Mouse (Mus musculus) liver, embryonic 14.5 days (tissue): ENCODE results near the gene Med29. TPM values are rescaled to one million over a fixed set of nuclear protein-coding genes. Genes with fewer than 3 reads are reported as not detected.
A peak's percentile ranks its signal among the peaks of the same experiment; 100 is the strongest.

Experiments used
- ATAC-seq: fragments of 200-750 bp; cut with Nextera tagmentation; 2 replicates; pipeline ENCODE4 v1.8.0; 2017; ENCODE audit warnings: moderate number of reproducible peaks, mild to moderate bottlenecking, moderate library complexity; ENCODE audit not compliant: insufficient read depth
- DNase-seq, 3 experiments: peaks; one replicate each; pipeline ENCODE4 v3.0.0-alpha.2; 2012 to 2013; ENCODE audit warnings: low read depth in 3 of 3, low spot score in 3 of 3
- H3K27ac ChIP-seq: fragments of 300-500 bp; sonication (generic); 2 replicates; pipeline ENCODE4 v1.5.1; 2014; ENCODE audit warnings: moderate library complexity, mild to moderate bottlenecking, control low read depth, inconsistent platforms
- H3K27me3 ChIP-seq: fragments of 300-500 bp; sonication (generic); 2 replicates; pipeline ENCODE4 v1.6.1; 2014; ENCODE audit warnings: mild to moderate bottlenecking, low read length, moderate library complexity; ENCODE audit not compliant: control insufficient read depth, insufficient read depth
- H3K36me3 ChIP-seq: fragments of 300-500 bp; sonication (generic); replicated peaks from 2 replicates; pipeline ENCODE4 v1.6.1; 2014; ENCODE audit warnings: low read depth; ENCODE audit not compliant: control insufficient read depth, insufficient read depth
- H3K4me1 ChIP-seq, 2 experiments: fragments of 200-500 bp in 1 of 2; fragments of 300-500 bp in 1 of 2; sonication (generic) in 1 of 2; replicated peaks; 2 replicates each; pipeline ENCODE4 v1.6.1; 2012 to 2014; ENCODE audit warnings: antibody characterized with exemption in 1 of 2, inconsistent platforms in 1 of 2, low read length in 1 of 2; ENCODE audit not compliant: control insufficient read depth in 2 of 2, insufficient read depth in 2 of 2
- H3K4me2 ChIP-seq: fragments of 300-500 bp; sonication (generic); 2 replicates; pipeline ENCODE4 v1.6.1; 2014; ENCODE audit warnings: low read depth, mild to moderate bottlenecking, control low read depth, moderate library complexity
- H3K4me3 ChIP-seq, 2 experiments: fragments of 200-500 bp in 1 of 2; fragments of 300-500 bp in 1 of 2; sonication (generic) in 1 of 2; 2 replicates each; pipeline ENCODE4 v1.5.1; 2012 to 2014; ENCODE audit warnings: low read depth in 2 of 2, low read length in 2 of 2, mild to moderate bottlenecking in 2 of 2, control low read depth in 1 of 2, inconsistent platforms in 1 of 2, moderate library complexity in 1 of 2; ENCODE audit not compliant: insufficient read depth in 1 of 2
- H3K9ac ChIP-seq: fragments of 300-500 bp; sonication (generic); replicated peaks from 2 replicates; pipeline ENCODE4 v1.6.1; 2014; ENCODE audit warnings: mild to moderate bottlenecking, control low read depth, moderate library complexity
- H3K9me3 ChIP-seq: fragments of 300-500 bp; sonication (generic); 2 replicates; pipeline ENCODE4 v1.6.1; 2016; ENCODE audit warnings: low read length, mixed read lengths; ENCODE audit not compliant: control insufficient read depth
- CTCF ChIP-seq: IDR thresholded peaks from 2 replicates; pipeline ENCODE4 v1.5.1; 2016; ENCODE audit warnings: antibody characterized with exemption, low read depth, control low read depth
- EP300 ChIP-seq: IDR thresholded peaks from 2 replicates; pipeline ENCODE4 v1.6.1; 2016; ENCODE audit warnings: antibody characterized with exemption, low read depth
- WGBS: fragments of 180-500 bp; shearing (Covaris S2); extraction: QIAGEN DNeasy Blood & Tissue Kit; methylation state at CpG from one replicate; pipeline ENCODE4 v1.1.7; 2014; ENCODE audit not compliant: insufficient replicate concordance; 5-methylcytosine and 5-hydroxymethylcytosine counted together
- polyA plus RNA-seq, 2 experiments: library from polyadenylated mRNA; depleted of rRNA in 1 of 2; stranded (reverse) in 1 of 2; unstranded in 1 of 2; fragments of >200 nt; fragmentation: Nextera tagmentation in 1 of 2; extraction: Ambion mirVana in 1 of 2; gene quantifications; 2 replicates each; pipeline versions ENCODE4 v1.2.1 to v1.2.3; 2012 to 2014

The Med29 gene
- polyA plus RNA-seq, 2 experiments: 21.0 to 27.2 TPM

DNA sequence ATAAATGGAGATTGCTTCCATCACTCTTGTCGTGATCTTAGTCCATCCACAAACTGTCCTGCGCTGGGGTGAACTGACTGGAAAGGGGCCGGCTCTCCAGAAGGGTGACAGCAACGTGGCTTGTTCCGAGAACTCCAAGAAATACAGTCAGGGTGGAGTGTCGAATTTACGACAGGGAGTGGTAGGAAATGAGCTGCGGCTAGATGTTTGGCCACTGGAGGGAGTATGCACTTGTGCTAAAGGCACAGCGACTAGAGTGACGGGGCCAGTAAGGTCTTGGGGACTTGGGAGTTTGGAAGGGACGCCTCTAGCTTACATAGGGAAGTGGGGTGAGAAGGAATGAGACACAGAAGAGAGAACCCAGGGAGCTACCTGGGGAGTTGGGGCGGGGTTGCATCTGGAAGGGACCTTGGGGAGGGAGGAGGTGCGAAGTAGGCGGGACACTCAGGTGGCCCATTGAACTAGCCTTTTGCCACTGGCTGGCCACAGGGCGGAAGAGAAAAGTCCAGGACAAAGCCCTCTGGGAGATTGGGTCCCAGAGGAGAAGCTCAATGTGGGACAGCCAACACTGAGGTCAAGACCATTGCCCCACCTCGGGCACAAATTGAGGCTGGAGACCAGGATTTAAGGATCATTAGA is 44.5 kb upstream of the Med29 start, which contains the start of gene Gmfg:
TSS of gene Gmfg (plus strand) at position 516 of the 639 bp plus-strand sequence.
- Histone ChIP-seq H3K27me3 (no peaks in the 10 kb centered on the region), H3K4me2 (peak within 1 kb of the TSS; percentile 96), H3K9me3 (no peaks in the 10 kb centered on the region), H3K4me1 (peaks cover 35 to 40% of the 10 kb centered on the region in 2 experiments), H3K9ac (peak within 1 kb of the TSS; percentile 81), H3K4me3 (peak within 1 kb of the TSS; percentile 94 to 98), H3K36me3 (no peaks in the 10 kb centered on the region; the same call in none of the 2 replicates), H3K27ac (peak within 1 kb of the TSS; percentile 75)
- peak; percentile 48 for ATAC-seq
- DNase-seq: peak; percentile 83 to 92 (median 84)
- WGBS: 8% methylated on average over 16 of the region's 16 CpGs
- TF ChIP-seq CTCF (peak; percentile 95), EP300 (no peak)

DNA sequence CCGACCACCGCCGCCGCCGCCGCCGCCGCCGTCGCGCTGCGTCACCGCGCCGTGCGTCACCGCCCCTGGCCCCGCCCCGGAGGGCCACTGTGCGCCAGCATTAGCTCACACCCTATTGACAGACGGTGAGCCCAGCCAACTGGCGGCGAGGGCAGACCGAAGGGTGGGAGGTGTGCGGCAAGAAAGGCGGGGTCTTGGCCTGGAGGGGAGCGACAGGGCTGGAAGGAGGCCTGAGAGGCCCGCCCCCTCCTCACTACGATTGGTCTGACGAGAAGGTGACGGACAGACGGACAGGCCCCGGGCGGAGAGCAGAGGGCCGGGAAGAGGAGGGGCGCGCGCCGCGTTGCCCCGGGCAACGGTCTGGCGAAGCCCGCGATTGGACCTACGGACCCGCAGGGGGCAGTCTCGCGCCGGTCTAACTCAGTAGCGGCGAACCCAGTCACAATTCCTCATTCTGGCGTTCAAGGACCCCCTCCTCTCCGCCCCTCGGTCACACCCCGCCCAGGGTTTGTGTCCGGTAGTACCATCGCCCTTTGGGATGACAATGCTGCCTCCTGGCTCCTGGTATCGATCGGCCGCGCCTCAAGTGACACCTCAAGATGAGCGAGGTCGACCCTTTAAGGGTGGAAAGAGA is 43.9 kb upstream of the Med29 start:
- Histone ChIP-seq H3K9ac (peak overlapping the region; percentile 98), H3K27ac (peak overlapping the region; percentile 75), H3K4me1 (peaks cover 41 to 46% of the 10 kb centered on the region in 2 experiments), H3K36me3 (no peaks in the 10 kb centered on the region; the same call in none of the 2 replicates), H3K9me3 (no peaks in the 10 kb centered on the region), H3K4me3 (peak overlapping the region; percentile 94 to 98), H3K27me3 (no peaks in the 10 kb centered on the region), H3K4me2 (peak overlapping the region; percentile 96)
- WGBS: under 1% methylated on average over 59 of the region's 64 CpGs
- DNase-seq (peak; percentile 99), ATAC-seq (peak; percentile 94)
- no peak for TF ChIP-seq EP300
- TF ChIP-seq CTCF: peak; percentile 75

DNA sequence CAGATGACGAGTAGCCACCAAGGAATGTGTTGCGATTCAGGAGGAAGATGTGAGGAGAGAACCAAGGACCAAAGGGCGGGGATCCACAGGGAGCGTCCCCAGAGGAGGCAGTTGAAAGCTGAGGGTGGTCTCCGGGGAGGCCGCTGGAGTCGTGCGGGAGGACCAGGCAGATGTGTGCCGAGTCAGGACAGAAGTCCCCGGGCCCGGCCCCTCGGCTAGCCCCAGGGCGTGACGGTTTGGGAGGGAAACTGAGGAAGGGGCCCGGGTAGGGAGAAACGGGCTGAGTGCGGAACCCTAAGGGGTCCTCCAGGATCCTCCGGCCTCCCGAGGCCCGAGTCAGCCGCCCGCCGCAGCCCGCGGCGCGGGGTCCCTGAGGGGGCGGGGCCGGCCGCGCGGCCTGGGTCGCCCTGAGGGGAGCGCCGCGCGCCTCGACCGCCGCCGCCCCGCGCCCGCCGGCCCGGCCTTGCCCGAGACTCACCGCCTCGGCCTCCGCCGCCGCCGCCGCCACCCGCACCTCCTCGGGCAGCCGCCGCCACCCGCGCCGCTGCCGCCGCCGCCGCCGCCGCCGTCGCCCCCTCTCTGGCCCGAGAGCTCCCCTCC is 43.3 kb upstream of the Med29 start:
- Histone ChIP-seq H3K27ac (peak overlapping the region; percentile 46), H3K36me3 (no peaks in the 10 kb centered on the region; the same call in none of the 2 replicates), H3K4me3 (peak overlapping the region; percentile 73 to 98), H3K4me2 (peak overlapping the region; percentile 95), H3K27me3 (no peaks in the 10 kb centered on the region), H3K9ac (peak overlapping the region; percentile 98), H3K4me1 (peaks cover 43 to 51% of the 10 kb centered on the region in 2 experiments), H3K9me3 (no peaks in the 10 kb centered on the region)
- ATAC-seq: peak; percentile 11; the same call in 1 of the 2 replicates
- TF ChIP-seq EP300 (no peak), CTCF (no peak)
- no peak for DNase-seq
- WGBS: under 1% methylated on average over 38 of the region's 70 CpGs

DNA sequence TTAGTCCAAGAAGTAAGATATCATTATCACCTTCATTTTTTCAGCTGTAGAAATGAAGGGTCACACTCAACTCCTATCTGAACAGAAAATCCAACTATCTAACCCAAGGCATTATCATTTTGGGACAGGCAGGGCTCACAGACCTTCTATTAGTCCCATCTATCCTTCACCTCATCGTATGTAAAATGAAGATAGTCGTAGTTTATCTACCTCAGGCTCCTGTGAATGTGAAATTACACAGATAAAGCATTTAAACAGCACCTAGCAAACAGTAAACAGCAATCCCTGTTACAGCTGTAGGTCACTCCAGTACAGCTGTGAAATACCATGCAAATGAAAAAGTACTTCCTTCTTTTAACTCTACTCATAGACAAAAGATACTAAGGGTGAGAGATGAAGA is 39.7 kb upstream of the Med29 start:
- no peak for TF ChIP-seq CTCF
- TF ChIP-seq EP300: peak; percentile 94
- peak overlapping the region; percentile 78 for H3K27ac ChIP-seq
- no peaks in the 10 kb centered on the region for H3K27me3 ChIP-seq
- peak overlapping the region; percentile 95 for H3K4me2 ChIP-seq
- peaks cover 49 to 56% of the 10 kb centered on the region in 2 experiments for H3K4me1 ChIP-seq
- no peaks in the 10 kb centered on the region for H3K9me3 ChIP-seq
- DNase-seq (peak; percentile 48 to 63 (median 62)), ATAC-seq (0 out of 2 replicates have a peak, but pooled peaks have one; percentile 2)
- 21% methylated on average over 2 of the region's 2 CpGs for WGBS
- peak overlapping the region; percentile 46 for H3K9ac ChIP-seq
- peaks cover 3% of the 10 kb centered on the region for H3K36me3 ChIP-seq
- H3K4me3 ChIP-seq: peak overlapping the region in 1 of 2 experiments; percentile 26; a peak in 2 of 4 replicates
